Mouse (Mus musculus): Measurements from ENCODE around the gene Cpsf4l. TPM values are rescaled to one million over a fixed set of nuclear protein-coding genes. Genes with fewer than 3 reads are reported as not detected.

The Cpsf4l gene
- not detected for polyA plus RNA-seq (2012; fragmentation: generic; extraction: Trizol)

GRCm38 (mm10) chr11:113709731-113710256 is at the start of gene Cpsf4l:
TSS of gene Cpsf4l (minus strand) at chr11:113710017.

DNA sequence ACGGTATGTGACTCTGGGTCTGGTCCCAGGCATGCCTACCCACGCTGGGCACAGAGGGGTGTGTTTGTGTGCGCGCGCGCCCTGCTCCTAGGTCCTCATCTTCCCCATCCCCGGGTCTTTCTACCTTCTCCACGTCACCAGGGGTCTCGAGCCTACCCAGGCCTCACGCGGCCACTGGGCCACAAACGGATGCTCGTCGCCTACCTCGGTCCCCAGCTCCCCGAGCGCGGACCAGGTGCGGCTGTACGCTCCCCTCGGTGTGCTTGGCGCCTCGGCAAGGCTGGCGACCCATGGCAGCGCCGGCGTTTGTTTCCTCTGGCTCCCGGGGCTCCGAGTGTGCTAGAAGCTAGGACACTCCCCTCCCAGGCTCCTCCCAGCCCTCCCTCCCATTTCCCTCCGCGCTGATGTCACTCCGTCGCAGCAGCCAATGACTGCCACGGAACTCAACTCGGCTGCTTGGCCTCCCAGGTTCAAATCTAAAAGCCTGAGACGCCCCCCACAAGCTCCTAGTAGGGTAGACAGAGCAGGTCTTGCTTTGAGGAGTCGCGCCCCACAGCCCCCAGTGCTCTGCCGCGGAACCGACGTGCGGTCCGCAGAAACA is 41.8 kb upstream of the Cpsf4l start, which contains the start of gene Cdc42ep4:
TSS of gene Cdc42ep4 (minus strand) at position 398 of the 601 bp plus-strand sequence.

GRCm38 (mm10) chr11:113683957-113684706 is 25.7 kb downstream of the Cpsf4l start, which contains the start of the genes Fam104a and D11Wsu47e:
TSS of gene Fam104a (minus strand) at chr11:113684155.
TSS of gene D11Wsu47e (plus strand) at chr11:113684412.

DNA sequence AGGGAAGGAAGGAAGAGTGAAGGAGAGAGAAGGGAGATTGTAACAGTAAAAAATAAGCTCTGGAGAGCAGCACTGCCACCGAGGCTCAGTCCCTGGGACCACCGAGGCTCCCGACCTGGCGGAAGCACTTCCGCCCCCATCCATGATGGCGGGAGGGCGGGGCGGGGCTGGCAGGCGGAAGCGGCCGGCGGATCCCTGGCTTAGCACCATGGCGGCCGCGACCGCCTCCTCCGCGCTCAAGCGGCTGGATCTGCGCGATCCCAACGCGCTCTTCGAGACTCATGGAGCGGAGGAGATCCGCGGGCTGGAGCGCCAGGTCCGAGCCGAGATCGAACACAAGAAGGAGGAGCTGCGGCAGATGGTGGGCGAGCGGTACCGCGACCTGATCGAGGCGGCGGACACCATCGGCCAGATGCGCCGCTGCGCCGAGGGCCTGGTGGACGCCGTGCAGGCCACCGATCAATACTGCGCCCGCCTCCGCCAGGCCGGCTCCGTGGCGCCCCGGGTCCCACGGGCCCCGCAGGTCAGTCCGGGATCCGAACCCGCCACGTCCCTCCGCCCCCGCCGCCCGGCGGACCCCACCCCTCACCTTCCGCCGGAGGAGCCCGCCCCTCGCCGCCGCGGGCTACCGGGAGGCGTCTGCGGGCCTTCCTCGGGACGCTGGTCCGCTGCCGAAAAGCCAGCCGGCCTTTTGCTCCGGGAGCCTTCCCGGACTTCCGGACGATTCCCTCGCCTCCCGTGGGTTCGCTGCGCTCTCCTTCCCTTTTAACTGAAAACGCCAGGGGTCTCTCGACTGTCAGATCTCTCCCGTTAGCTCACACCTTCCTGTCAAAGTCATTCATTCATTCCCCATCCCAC is 60.2 kb downstream of the Cpsf4l start, which contains the start of gene Slc39a11:
TSS of gene Slc39a11 (minus strand) at position 727 of the 858 bp plus-strand sequence.

DNA sequence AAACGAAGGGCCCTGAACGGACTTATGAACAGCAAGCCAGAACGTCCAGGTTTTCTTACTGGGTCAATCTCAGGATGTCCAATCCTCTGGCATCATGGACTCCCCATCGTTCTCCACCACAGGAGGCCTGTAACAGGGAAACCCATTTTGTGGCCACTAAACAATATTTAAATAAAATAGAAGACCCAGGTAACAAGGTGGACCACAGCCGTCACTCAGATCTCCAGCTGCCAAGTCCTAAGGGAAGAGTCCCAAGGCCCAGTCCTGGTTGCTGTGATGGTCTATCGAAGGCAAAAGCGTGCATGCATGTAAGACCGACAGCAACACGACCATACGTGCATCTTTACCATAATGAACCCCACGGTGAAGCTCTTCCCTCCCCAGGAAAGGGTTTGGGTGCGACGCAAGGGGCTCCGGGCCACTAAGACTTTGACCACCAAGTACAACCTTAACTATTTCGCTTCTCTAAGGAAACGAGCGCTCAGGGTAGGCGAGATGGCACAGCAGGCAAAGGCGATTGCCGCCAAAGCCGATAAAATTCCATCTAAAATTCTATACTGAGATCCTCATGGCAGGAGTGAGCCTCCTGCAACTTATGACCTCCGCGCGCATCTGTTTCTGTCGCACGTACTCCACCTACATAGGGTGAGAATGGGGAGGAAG is 61.0 kb downstream of the Cpsf4l start, which contains the start of gene Cog1:
TSS of gene Cog1 (plus strand) at position 480 of the 663 bp plus-strand sequence.

Other genes with a start within 250 kb of the Cpsf4l start
- gene Sstr2, start 90.7 kb downstream of the Cpsf4l start, polyA plus RNA-seq (2012; fragmentation: generic; extraction: Trizol): under 1 TPM in 1 of 2 experiments, not detected in 1; 0.13 TPM
- 10 to 100 TPM; 39.5 to 50.7 TPM for gene Cog1, start 60.8 kb downstream of the Cpsf4l start, polyA plus RNA-seq (2012; fragmentation: generic; extraction: Trizol)
- 10 to 100 TPM in 1 of 2 experiments, 1 to 10 TPM in 1; 9.3 to 18.8 TPM for gene Slc39a11, start 59.9 kb downstream of the Cpsf4l start, polyA plus RNA-seq (2012; fragmentation: generic; extraction: Trizol)
- gene Fam104a, start 25.9 kb downstream of the Cpsf4l start, polyA plus RNA-seq (2012; fragmentation: generic; extraction: Trizol): 10 to 100 TPM; 42.0 to 46.5 TPM
- 10 to 100 TPM in 1 of 2 experiments, 1 to 10 TPM in 1; 8.5 to 21.0 TPM for gene D11Wsu47e, start 25.6 kb downstream of the Cpsf4l start, polyA plus RNA-seq (2012; fragmentation: generic; extraction: Trizol)
- 10 to 100 TPM; 19.6 to 52.5 TPM for gene Cdc42ep4, start 41.9 kb upstream of the Cpsf4l start, polyA plus RNA-seq (2012; fragmentation: generic; extraction: Trizol)

Data from C3H10T1/2 (cell line).